Mouse (Mus musculus) spleen, embryonic (tissue): ENCODE data around the gene Exoc6b.

Experiments used
- CTCF ChIA-PET: fragments of 350-600 bp; sonication (Branson Sonifier 250); formaldehyde crosslinking; loops from one replicate; lab custom pipeline; 2022; lab: Charles Lee

Gene Exoc6b

GRCm38 (mm10) chr6:84587471-84588101 is 481.7 kb downstream of the Exoc6b start:
- CTCF ChIA-PET: interaction anchor here (0.7 kb wide), 1 partner anchor 83 kb away, joined by 3 read pairs; no protein-coding TSS in a partner anchor

GRCm38 (mm10) chr6:84586551-84587200 is 482.6 kb downstream of the Exoc6b start:
- CTCF ChIA-PET: no interaction called here

- CTCF ChIA-PET: no interaction called here
These were observed 483.5 kb downstream of the Exoc6b start for GRCm38 (mm10) chr6:84585686-84586300.

- CTCF ChIA-PET: interaction anchor here (0.6 kb wide), 1 partner anchor 315 kb away, joined by 4 read pairs; no protein-coding TSS in a partner anchor
These were observed 484.3 kb downstream of the Exoc6b start for GRCm38 (mm10) chr6:84584783-84585685.

- CTCF ChIA-PET: interaction anchor here (0.6 kb wide), 1 partner anchor 316 kb away, joined by 4 read pairs; no protein-coding TSS in a partner anchor
These were observed 485.2 kb downstream of the Exoc6b start for GRCm38 (mm10) chr6:84583841-84584782.

- CTCF ChIA-PET: no interaction called here
These were observed 485.9 kb downstream of the Exoc6b start for GRCm38 (mm10) chr6:84583371-84583770.

- CTCF ChIA-PET: no interaction called here
These were observed 486.5 kb downstream of the Exoc6b start for GRCm38 (mm10) chr6:84582826-84583225.

- CTCF ChIA-PET: no interaction called here
These were observed 487.4 kb downstream of the Exoc6b start for GRCm38 (mm10) chr6:84581833-84582445.

GRCm38 (mm10) chr6:84580979-84581832 is 488.1 kb downstream of the Exoc6b start:
- CTCF ChIA-PET: no interaction called here

GRCm38 (mm10) chr6:84579508-84579907 is 489.8 kb downstream of the Exoc6b start:
- CTCF ChIA-PET: no interaction called here

- CTCF ChIA-PET: no interaction called here
These were observed 490.4 kb downstream of the Exoc6b start for GRCm38 (mm10) chr6:84578928-84579327.

- CTCF ChIA-PET: no interaction called here
These were observed 491.4 kb downstream of the Exoc6b start for GRCm38 (mm10) chr6:84577898-84578297.

- CTCF ChIA-PET: no interaction called here
These were observed 495.2 kb downstream of the Exoc6b start for GRCm38 (mm10) chr6:84573905-84574660.

GRCm38 (mm10) chr6:84570039-84570438 is 499.3 kb downstream of the Exoc6b start:
- CTCF ChIA-PET: interaction anchor here (0.6 kb wide), 1 partner anchor 33 kb away, joined by 4 read pairs; no protein-coding TSS in a partner anchor

GRCm38 (mm10) chr6:84569590-84569989 is 499.7 kb downstream of the Exoc6b start:
- CTCF ChIA-PET: no interaction called here

GRCm38 (mm10) chr6:84568880-84569279 is 500.4 kb downstream of the Exoc6b start:
- CTCF ChIA-PET: no interaction called here
